Mouse (Mus musculus) kidney, postnatal 10 days (tissue): ENCODE measurements around the gene Plxnb1.
"Not testable (repeated sequence)": the region's sequence is repeated elsewhere in the genome, so short reads cannot be mapped to it uniquely, and the experiment has no call there.

Experiments
- DNase-seq: peaks from one replicate; pipeline ENCODE4 v3.0.0; 2021; ENCODE audit warnings: mixed read lengths

The Plxnb1 gene

GRCm38 (mm10) chr9:109103250-109103649 lies 8.1 kb downstream of the Plxnb1 start:
- no peak for DNase-seq

- no peak for DNase-seq
Measured at GRCm38 (mm10) chr9:109104083-109104482, 8.9 kb downstream of the Plxnb1 start.

GRCm38 (mm10) chr9:109105011-109105410 lies 9.8 kb downstream of the Plxnb1 start:
- DNase-seq, result peak; percentile 65

GRCm38 (mm10) chr9:109105648-109106047 lies 10.5 kb downstream of the Plxnb1 start:
- DNase-seq, result no peak

- no peak for DNase-seq
Measured at GRCm38 (mm10) chr9:109107341-109107740, 12.2 kb downstream of the Plxnb1 start.

- DNase-seq, result no peak
Measured at GRCm38 (mm10) chr9:109110240-109110639, 15.1 kb downstream of the Plxnb1 start.

GRCm38 (mm10) chr9:109111101-109111500 lies 15.9 kb downstream of the Plxnb1 start:
- DNase-seq, result no peak

GRCm38 (mm10) chr9:109111591-109111990 lies 16.4 kb downstream of the Plxnb1 start:
- peak; percentile 4 for DNase-seq

GRCm38 (mm10) chr9:109113331-109113730 lies 18.1 kb downstream of the Plxnb1 start:
- peak; percentile 4 for DNase-seq

- peak; percentile 4 for DNase-seq
Measured at GRCm38 (mm10) chr9:109114276-109114675, 19.1 kb downstream of the Plxnb1 start.

GRCm38 (mm10) chr9:109114871-109115270 lies 19.7 kb downstream of the Plxnb1 start:
- DNase-seq, result peak; percentile 4

GRCm38 (mm10) chr9:109116205-109116604 lies 21.0 kb downstream of the Plxnb1 start:
- DNase-seq, result no peak

- DNase-seq, result peak; percentile 23
Measured at GRCm38 (mm10) chr9:109118106-109118505, 22.9 kb downstream of the Plxnb1 start.

GRCm38 (mm10) chr9:109119571-109119970 lies 24.4 kb downstream of the Plxnb1 start:
- DNase-seq, result peak; percentile 6

- no peak for DNase-seq
Measured at GRCm38 (mm10) chr9:109120956-109121355, 25.8 kb downstream of the Plxnb1 start.

GRCm38 (mm10) chr9:109122553-109123085 lies 27.4 kb downstream of the Plxnb1 start:
- peak; percentile 59 for DNase-seq

GRCm38 (mm10) chr9:109123266-109123665 lies 28.1 kb downstream of the Plxnb1 start:
- DNase-seq, result no peak

- DNase-seq, result no peak
Measured at GRCm38 (mm10) chr9:109124164-109124563, 29.0 kb downstream of the Plxnb1 start.

GRCm38 (mm10) chr9:109125043-109125442 lies 29.9 kb downstream of the Plxnb1 start:
- no peak for DNase-seq

GRCm38 (mm10) chr9:109125481-109125880 lies 30.3 kb downstream of the Plxnb1 start:
- no peak for DNase-seq

- no peak for DNase-seq
Measured at GRCm38 (mm10) chr9:109127076-109127475, 31.9 kb downstream of the Plxnb1 start.

- peak; percentile 71 for DNase-seq
Measured at GRCm38 (mm10) chr9:109128211-109128610, 33.0 kb downstream of the Plxnb1 start.

GRCm38 (mm10) chr9:109130076-109130475 lies 34.9 kb downstream of the Plxnb1 start:
- no peak for DNase-seq

GRCm38 (mm10) chr9:109140414-109140813 lies 45.2 kb downstream of the Plxnb1 start:
- not testable (repeated sequence) for DNase-seq

GRCm38 (mm10) chr9:109161941-109162340 lies 66.8 kb downstream of the Plxnb1 start, which contains the start of gene Fbxw21:
Gene Fbxw21 (minus strand): TSS chr9:109162041.
- no peak for DNase-seq
